Mouse (Mus musculus) splenic B cell, adult 2 months (primary cell): ENCODE data around the gene Vstm2l.

Experiments
- DNase-seq: peaks from one replicate; pipeline ENCODE4 v3.0.0-alpha.2; 2011; ENCODE audit warnings: low read depth, low spot score
- H3K27me3 ChIP-seq: 2 replicates; pipeline ENCODE4 v1.6.1; 2012; ENCODE audit warnings: mild to moderate bottlenecking, low read length, moderate library complexity, mixed read lengths; ENCODE audit not compliant: control insufficient read depth, poor library complexity, insufficient read depth, severe bottlenecking
- H3K36me3 ChIP-seq: 2 replicates; pipeline ENCODE4 v1.6.1; 2012; ENCODE audit warnings: mild to moderate bottlenecking, low read length, moderate library complexity, mixed read lengths; ENCODE audit not compliant: control insufficient read depth, poor library complexity, insufficient read depth, severe bottlenecking

The Vstm2l gene

DNA sequence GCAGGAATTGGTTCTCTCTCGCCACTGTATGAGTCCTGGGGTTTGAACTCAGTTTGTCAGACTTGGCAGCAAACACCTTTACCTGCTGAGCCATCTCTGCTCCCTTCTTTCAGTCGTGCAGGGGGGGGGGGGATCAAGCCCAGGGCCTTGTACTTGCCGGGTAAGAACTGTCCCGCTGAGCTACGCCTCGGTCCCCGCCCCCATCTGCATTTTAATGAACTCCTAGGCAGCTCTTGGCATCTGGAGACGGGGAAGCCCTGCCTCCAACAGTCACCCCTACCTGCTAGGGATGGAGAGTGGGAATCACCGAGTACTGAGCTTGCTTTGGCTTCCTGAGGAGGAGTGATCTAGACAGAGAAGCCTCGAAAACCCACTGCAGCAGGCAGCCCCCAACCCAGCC lies 4.1 kb downstream of the Vstm2l start:
- no peaks in the 10 kb centered on the region for H3K27me3 ChIP-seq
- H3K36me3 ChIP-seq = no peaks in the 10 kb centered on the region
- DNase-seq = no peak

DNA sequence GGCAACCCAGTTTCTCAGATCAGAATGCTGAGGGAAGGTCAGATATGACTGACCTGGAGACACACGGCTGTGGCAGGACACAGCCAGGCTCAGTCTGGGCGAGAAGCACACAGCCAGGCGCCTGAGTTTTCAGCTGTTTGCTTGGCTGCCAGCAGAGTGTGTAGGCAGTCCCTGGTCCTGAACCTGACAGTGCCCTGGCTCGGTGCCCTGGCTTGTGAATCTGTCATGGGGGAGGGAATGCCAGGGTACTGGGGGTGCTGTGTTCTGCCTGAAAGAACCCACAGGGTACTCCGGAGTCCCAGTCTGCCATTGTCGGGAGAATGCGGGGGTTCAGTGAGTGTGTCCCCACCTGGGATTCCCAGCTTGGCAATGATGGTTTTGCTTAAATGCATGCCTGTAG lies 7.1 kb downstream of the Vstm2l start:
- H3K27me3 ChIP-seq = no peaks in the 10 kb centered on the region
- H3K36me3 ChIP-seq = no peaks in the 10 kb centered on the region
- no peak for DNase-seq

DNA sequence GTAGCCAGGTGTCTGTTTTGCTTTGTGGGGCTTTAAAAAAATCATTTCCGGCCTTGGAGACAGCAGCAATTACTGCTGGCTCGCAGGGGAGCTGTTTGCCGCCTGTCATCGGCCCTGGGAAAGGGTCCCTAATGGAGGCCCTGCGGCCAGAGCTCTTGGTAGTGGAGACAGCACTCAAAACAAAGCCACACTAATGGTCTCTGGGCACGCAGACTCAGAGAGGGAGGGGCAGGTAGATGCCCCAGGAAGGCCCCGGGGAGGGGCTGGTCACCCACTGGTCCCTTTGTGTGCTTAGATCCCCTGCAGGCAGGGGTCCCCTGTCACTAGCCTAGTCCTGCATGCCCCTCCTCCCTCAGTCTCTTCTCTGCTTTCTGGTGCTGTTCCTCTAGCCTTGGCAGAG lies 9.0 kb downstream of the Vstm2l start:
- no peak for DNase-seq
- Histone ChIP-seq H3K27me3 (no peaks in the 10 kb centered on the region), H3K36me3 (no peaks in the 10 kb centered on the region)

DNA sequence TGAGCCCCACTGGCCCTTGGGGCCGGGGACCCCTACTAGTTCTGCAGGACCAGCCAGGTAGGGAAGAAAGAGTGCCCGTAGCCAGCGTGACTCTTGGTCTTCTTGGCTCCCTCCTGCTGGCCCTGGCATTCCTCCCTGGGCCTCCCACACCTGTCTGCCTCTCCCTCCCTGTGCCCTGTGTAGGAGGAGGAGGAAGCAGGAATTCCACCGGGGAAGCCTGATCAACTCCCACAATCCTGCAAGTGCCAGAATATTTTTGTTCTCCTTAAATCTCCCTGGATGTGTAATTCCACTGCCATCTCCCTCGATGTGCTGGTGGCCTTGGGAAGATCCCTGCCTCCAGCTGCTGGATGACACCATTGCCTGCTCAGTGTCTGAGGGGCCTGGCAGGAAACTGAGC lies 10.1 kb downstream of the Vstm2l start:
- Histone ChIP-seq H3K27me3 (no peaks in the 10 kb centered on the region), H3K36me3 (no peaks in the 10 kb centered on the region)
- no peak for DNase-seq

DNA sequence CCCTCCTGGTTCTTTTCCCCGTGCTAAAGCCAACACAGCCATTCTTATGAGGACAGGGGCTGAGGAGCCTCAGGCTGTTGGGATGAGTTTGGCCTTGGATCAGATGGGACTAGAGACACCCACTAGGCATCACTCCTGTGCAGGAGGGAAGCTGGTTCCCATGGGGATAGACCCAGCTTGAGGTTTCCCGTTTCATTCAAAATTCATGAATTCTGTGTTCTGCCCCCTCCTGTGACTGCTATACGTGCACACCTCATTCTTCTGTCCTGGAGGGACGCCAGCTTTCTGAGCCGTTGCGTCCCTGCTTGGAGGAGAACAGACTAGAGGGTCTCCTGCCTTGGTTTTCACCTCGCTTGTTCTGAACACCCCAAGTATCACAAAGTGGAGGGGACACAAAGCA lies 12.0 kb downstream of the Vstm2l start:
- Histone ChIP-seq H3K27me3 (no peaks in the 10 kb centered on the region), H3K36me3 (no peaks in the 10 kb centered on the region)
- no peak for DNase-seq

DNA sequence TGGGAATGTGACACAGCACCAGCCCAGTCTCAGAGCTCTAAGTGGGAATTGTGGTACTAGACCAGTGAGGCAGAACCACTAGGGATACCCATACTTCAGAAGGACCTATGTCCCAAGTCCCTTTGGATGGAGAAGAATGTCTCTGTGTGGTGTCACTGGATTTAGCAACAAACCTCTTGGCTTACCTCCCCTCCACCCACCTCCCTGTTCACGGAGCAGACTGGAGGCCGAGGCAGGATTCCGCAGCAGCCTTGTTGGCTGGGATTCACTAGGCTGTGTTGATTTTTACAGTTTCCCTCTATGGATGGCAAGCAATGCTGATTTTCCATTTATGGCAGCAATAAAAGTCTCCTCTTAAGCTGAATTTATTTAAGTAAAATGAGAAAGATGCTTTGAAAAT lies 12.5 kb downstream of the Vstm2l start:
- no peaks in the 10 kb centered on the region for H3K27me3 ChIP-seq
- no peak for DNase-seq
- no peaks in the 10 kb centered on the region for H3K36me3 ChIP-seq

DNA sequence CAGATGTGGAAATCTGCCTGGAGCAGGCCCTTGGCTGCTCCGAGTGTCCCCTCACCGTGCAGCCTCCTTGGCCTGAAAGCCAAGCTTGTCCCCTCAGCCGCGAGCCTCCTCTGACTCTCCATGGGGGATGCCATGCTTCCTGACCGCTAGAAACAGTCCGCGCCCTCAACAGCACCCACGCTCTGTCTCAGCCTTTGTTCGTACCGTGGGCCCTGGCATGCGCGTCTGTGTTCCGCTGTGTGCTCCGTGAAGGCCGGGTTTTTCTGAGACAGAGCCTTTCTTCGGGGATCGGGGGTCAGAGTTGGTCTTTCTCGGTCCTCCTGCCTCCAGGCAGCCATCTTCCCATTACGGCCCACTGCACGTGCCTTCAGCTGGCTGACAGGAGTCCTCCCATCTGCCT lies 12.9 kb downstream of the Vstm2l start:
- DNase-seq = no peak

DNA sequence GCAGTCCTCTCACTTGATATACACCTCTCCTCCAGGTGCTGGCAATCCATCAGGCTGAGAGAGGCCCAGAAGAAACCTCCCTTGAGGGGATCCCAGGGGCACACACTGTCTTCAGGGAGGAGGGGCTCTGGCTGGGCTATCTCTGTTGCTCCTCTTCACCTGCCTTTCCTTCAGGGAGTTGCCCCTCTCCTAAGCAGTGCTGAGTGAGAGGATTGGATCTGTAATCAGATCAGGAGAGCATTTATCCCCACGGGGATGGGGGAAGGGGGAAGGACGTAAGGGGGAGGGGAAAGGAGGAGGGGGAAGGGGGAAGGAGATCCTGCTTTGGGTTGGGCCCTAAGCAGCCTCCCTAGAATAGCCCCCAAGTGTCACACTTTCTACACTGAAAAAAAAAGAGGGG lies 13.4 kb downstream of the Vstm2l start:
- Histone ChIP-seq H3K36me3 (no peaks in the 10 kb centered on the region), H3K27me3 (no peaks in the 10 kb centered on the region)
- no peak for DNase-seq

More for the DNA sequence above, 12.9 kb downstream of the Vstm2l start:
- Histone ChIP-seq H3K36me3 (no peaks in the 10 kb centered on the region), H3K27me3 (no peaks in the 10 kb centered on the region)

DNA sequence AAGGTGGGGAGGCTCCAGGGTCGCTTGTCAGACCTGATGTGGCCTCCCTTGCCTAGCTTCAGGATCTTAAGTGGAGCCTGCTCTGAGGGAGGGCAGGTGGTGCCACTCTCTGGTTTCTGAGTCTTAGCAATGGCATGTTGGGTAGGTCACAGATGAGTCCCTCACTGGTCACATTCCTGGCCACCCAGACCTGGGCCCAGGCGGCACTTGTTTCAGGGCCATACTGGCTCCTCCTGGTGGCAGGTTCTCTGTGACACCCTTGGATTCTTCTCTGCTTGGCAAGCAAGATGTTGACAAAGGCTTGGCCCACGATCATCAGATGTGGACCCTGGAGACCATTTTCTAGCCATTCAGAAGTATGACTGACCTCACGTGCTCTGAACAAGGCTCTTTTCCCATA lies 18.2 kb downstream of the Vstm2l start:
- no peaks in the 10 kb centered on the region for H3K36me3 ChIP-seq
- no peaks in the 10 kb centered on the region for H3K27me3 ChIP-seq
- DNase-seq = no peak

DNA sequence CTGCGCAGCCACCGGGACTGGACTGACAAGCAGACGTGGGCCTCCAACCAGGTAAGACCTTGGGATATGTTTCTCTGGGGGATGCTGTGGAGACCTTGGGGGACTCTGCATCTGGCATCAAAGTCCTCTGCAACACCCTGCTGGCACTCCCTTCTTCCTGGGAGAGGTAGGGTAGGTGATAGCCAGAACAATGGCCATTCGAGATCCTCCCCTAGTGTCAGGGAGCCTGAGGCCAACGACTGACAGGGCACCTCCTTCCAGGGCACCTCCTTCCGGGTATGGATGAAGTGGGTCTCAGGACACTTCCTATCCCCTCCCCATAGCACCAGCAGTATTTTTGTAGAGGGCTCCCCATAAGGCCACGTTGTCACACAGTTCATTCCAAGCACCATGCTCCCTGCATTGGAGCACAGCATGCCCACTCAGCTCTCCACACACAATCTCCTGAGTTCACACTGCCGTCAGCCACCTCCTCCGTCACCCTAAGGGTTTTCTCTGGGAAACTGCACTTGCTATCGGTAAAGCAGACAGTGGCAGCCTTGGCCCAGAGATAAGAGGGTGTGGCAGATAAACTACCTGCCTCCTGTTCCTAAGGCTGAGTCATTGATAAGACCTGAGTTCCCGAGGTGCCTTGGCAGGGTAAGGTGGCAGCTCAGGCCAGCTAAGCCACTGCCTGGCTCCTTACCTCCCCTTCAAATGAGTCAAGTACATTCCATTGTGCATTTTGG lies 21.2 kb downstream of the Vstm2l start:
- DNase-seq = no peak
- Histone ChIP-seq H3K27me3 (no peaks in the 10 kb centered on the region), H3K36me3 (no peaks in the 10 kb centered on the region)

DNA sequence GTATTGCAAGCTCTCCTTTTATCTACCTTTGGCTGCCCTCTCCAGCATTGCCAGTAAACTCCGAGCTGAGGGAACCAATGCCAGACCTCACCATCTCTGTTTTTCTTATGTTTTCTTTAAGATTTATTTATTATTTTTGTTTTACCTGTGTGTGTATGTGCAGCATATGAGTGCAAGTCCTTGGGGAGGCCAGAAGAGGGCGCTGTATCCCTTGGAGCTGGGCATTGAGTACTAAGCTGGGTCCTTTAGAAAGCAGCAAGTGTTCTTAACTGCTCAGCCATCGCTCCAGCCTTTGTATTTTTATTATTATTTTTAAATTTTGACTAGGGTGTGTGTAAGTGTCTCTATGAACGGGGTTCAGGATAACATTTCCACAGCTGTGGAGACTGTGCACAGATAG lies 22.2 kb downstream of the Vstm2l start:
- no peaks in the 10 kb centered on the region for H3K27me3 ChIP-seq
- no peaks in the 10 kb centered on the region for H3K36me3 ChIP-seq
- no peak for DNase-seq

DNA sequence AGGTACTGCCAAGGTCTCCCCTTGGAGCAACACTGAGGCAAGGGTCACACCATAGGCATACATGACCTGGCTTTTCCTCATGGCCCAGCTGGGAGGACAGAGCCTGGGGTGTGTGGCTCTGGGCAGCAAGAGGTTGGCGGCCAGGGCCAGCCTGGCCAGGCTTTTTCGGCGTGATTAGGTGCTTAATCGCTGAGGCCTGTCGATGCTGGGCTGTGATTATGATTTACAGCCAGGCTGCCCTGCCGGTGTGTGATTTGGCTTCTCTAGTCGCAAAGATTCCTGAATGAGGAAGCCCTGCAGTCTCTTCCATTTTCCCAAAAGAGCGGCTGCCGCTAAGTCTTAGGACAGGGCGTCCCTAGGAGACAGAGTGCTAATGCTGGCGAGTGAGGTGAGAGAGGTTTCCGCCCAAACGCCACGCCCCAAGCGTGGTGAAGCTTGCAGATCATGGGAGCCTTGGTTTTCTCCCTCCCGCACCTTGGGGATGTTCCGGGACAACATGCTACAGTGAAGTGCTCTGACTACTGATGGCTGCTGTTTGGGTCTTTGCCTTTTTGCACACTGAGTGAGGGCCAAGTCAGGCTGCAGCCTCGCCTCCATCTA lies 26.2 kb downstream of the Vstm2l start:
- DNase-seq = no peak
- no peaks in the 10 kb centered on the region for H3K36me3 ChIP-seq
- H3K27me3 ChIP-seq = no peaks in the 10 kb centered on the region

DNA sequence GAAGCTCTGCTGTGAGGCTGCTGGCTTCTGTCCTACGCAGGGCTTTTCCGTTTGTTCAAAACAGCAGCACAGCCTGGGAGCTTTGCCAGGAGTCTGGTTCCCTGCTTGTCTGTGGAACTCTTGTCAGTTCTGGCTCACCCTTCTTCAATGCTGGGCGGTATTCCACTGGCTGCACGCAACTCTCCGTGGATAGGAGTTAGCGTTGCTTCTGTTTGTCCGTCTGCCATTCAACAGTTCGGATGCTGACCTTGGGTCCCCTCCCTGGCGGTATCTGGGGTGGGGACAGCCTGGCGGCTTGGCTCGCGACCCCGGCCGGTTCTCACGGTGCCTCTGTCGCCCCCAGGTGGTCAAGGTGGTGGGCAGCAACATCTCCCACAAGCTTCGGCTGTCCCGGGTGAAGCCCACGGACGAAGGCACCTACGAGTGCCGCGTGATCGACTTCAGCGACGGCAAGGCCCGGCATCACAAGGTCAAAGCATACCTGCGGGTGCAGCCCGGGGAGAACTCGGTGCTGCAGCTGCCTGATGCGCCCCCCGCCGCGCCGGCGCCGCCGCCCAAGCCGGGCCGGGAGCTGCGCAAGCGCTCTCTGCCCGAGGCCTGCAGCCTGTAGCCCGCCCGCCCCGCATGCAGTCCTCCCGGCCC lies 29.2 kb downstream of the Vstm2l start:
- DNase-seq = peak; percentile 33
- H3K27me3 ChIP-seq = no peaks in the 10 kb centered on the region
- no peaks in the 10 kb centered on the region for H3K36me3 ChIP-seq

DNA sequence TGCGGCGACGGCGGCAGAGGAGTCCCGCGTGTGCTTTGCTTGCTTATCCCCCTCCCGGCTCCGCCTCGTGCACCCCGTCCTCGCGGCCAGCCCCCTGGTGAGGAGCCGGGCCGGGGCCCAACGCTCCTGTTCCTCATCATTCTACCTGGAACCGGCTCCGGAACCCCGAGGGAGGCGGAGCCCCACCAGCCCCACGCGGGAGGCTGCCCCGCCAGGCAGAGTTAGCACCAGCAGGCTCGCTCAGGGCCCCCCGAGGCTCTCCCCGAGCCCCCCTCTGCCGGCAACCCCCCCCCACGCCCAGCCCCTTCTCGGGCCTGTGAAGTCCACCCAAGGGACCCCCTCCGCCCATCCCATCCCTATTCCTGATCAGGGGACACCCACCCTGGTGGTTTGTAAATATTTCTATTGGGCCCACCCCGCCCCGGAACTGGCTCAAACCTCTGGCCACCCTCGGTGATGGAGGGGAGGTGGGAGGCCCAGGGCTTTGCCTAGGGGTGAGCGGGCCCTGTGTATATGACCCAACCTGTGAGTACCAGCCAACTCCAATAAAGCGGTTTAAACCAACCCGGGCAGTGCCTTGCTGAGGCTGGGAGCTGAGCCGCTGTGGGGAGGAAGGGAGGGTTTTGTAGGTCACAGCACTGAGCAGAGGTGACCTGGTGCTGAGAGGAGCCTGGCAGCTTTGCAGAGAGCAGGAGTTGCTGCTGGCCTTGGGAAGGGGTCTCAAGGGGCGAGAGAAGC lies 29.9 kb downstream of the Vstm2l start:
- Histone ChIP-seq H3K36me3 (no peaks in the 10 kb centered on the region), H3K27me3 (no peaks in the 10 kb centered on the region)
- peak; percentile 2 for DNase-seq

DNA sequence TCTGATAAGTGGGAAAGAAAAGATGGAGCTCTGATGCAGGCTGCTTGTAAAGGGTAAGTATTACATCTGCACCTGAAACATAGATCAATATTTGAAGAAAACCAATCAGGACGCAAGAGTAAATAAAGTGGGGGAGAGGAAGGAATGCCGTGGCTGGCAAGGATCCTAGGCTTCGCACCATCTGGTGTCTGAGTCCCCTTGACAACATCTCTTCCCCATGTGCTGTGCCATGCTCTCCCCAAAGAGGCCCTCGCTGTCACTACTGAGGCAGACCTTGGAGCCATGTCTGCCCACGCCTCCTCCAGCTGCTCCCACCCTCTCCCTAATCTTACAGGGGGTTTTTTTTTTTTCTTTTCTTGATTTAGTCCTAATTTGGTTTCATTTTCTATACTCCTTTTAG lies 39.5 kb downstream of the Vstm2l start:
- Histone ChIP-seq H3K27me3 (no peaks in the 10 kb centered on the region), H3K36me3 (no peaks in the 10 kb centered on the region)
- DNase-seq = no peak
